Mouse (Mus musculus) heart, postnatal 0 days (tissue): ENCODE data around the gene Osbp2. TPM values are rescaled to one million over a fixed set of nuclear protein-coding genes. Genes with fewer than 3 reads are reported as not detected.
A peak's percentile ranks its signal among the peaks of the same experiment; 100 is the strongest.

Source experiments
- ATAC-seq: fragments of 200-750 bp; cut with Nextera tagmentation; 2 replicates; pipeline ENCODE4 v1.8.0; 2017; ENCODE audit warnings: low read depth, moderate number of reproducible peaks, moderate library complexity; ENCODE audit not compliant: insufficient read depth
- DNase-seq: peaks from one replicate; pipeline ENCODE4 v3.0.0-alpha.2; 2016; ENCODE audit warnings: low spot score
- H3K27ac ChIP-seq: fragments of 300-500 bp; sonication (generic); 2 replicates; pipeline ENCODE4 v1.5.1; 2014; ENCODE audit warnings: low read depth, mild to moderate bottlenecking
- H3K27me3 ChIP-seq: fragments of 300-500 bp; sonication (generic); 2 replicates; pipeline ENCODE4 v1.6.1; 2014; ENCODE audit warnings: low read length, mixed read lengths; ENCODE audit not compliant: control insufficient read depth, insufficient read depth
- H3K36me3 ChIP-seq: fragments of 300-500 bp; sonication (generic); replicated peaks from 2 replicates; pipeline ENCODE4 v1.6.1; 2014; ENCODE audit warnings: low read length, mixed read lengths; ENCODE audit not compliant: control insufficient read depth, insufficient read depth
- H3K4me1 ChIP-seq: fragments of 300-500 bp; sonication (generic); 2 replicates; pipeline ENCODE4 v1.6.1; 2014; ENCODE audit warnings: antibody characterized with exemption; ENCODE audit not compliant: control insufficient read depth, insufficient read depth
- H3K4me2 ChIP-seq: fragments of 300-500 bp; sonication (generic); 2 replicates; pipeline ENCODE4 v1.6.1; 2014; ENCODE audit warnings: low read depth, mild to moderate bottlenecking, low read length, moderate library complexity
- H3K4me3 ChIP-seq: fragments of 300-500 bp; sonication (generic); 2 replicates; pipeline ENCODE4 v1.5.1; 2014; ENCODE audit warnings: low read depth, low read length
- H3K9ac ChIP-seq: fragments of 300-500 bp; sonication (generic); replicated peaks from 2 replicates; pipeline ENCODE4 v1.6.1; 2014; ENCODE audit warnings: low read depth, low read length, mixed read lengths
- H3K9me3 ChIP-seq: fragments of 300-500 bp; sonication (generic); replicated peaks from 2 replicates; pipeline ENCODE4 v1.6.1; 2016; ENCODE audit warnings: low read length; ENCODE audit not compliant: control insufficient read depth
- CTCF ChIP-seq: IDR thresholded peaks from 2 replicates; pipeline ENCODE4 v1.5.1; 2016; ENCODE audit warnings: antibody characterized with exemption, control low read depth, low read depth
- EP300 ChIP-seq: IDR thresholded peaks from 2 replicates; pipeline ENCODE4 v1.6.1; 2016; ENCODE audit warnings: antibody characterized with exemption, low read depth
- WGBS: fragments of 180-500 bp; shearing (Covaris S2); extraction: QIAGEN DNeasy Blood & Tissue Kit; methylation state at CpG from one replicate; pipeline ENCODE4 v1.1.7; 2014; 5-methylcytosine and 5-hydroxymethylcytosine counted together
- polyA plus RNA-seq: library from polyadenylated mRNA; unstranded; fragments of >200 nt; fragmentation: Nextera tagmentation; extraction: Ambion mirVana; gene quantifications from 2 replicates; pipeline ENCODE4 v1.2.1, GENCODE M21; 2015
- total RNA-seq: library from RNA; depleted of rRNA; stranded (reverse); fragments of >200 nt; gene quantifications from 2 replicates; pipeline ENCODE4 v1.2.3, GENCODE M21; 2014; ENCODE audit warnings: low replicate concordance

Osbp2 gene
- total and polyA plus RNA-seq, 2 experiments from 2014 or later = 2.9 to 8.9 TPM

DNA sequence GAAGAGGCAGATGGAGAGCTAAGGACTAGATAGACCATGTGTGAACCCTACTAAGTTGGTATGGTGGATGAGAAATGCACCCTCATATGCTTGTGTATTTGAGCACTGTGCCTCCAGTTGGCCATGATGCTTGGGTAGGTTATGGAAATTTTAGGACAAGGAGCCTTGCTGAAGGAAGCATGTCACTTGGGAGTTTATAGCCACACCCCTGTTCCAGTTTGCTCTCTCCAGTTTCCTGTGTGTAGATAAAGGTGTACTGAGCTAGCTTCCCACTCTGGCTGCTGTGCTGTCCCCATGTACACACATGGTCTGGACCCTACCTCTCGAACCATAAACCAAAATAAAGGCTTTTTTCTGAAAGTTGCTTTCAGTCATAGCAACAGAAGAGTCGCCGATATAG lies 9.5 kb downstream of the Osbp2 start:
- no peaks in the 10 kb centered on the region for H3K27me3 ChIP-seq
- DNase-seq = no peak
- 79% methylated on average over 3 of the region's 3 CpGs for WGBS
- H3K4me2 ChIP-seq = no peak overlapping the region
- no peak for ATAC-seq
- no peaks in the 10 kb centered on the region for H3K9me3 ChIP-seq
- H3K4me1 ChIP-seq = peaks cover 4% of the 10 kb centered on the region; the same call in 1 of the 2 replicates
- no peak overlapping the region for H3K4me3 ChIP-seq
- H3K36me3 ChIP-seq = no peaks in the 10 kb centered on the region
- H3K27ac ChIP-seq = peak overlapping the region; percentile 83
- TF ChIP-seq CTCF = no peak
- no peak for TF ChIP-seq EP300
- no peak overlapping the region for H3K9ac ChIP-seq

GRCm38 (mm10) chr11:3853481-3854034 lies 10.1 kb downstream of the Osbp2 start:
- Histone ChIP-seq H3K9me3 (no peaks in the 10 kb centered on the region), H3K4me2 (no peak overlapping the region), H3K4me1 (peaks cover 4% of the 10 kb centered on the region; the same call in 1 of the 2 replicates), H3K27me3 (no peaks in the 10 kb centered on the region), H3K36me3 (no peaks in the 10 kb centered on the region), H3K27ac (peak overlapping the region; percentile 83), H3K9ac (no peak overlapping the region), H3K4me3 (no peak overlapping the region)
- ATAC-seq = peak; percentile 91
- peak; percentile 61 for DNase-seq
- TF ChIP-seq EP300 (no peak), CTCF (no peak)
- WGBS = 38% methylated on average over 5 of the region's 5 CpGs

- Histone ChIP-seq H3K9ac (no peak overlapping the region), H3K4me1 (peaks cover 5% of the 10 kb centered on the region; the same call in 1 of the 2 replicates), H3K4me3 (no peak overlapping the region), H3K27me3 (no peaks in the 10 kb centered on the region), H3K27ac (peak overlapping the region; percentile 83), H3K36me3 (no peaks in the 10 kb centered on the region), H3K9me3 (no peaks in the 10 kb centered on the region), H3K4me2 (no peak overlapping the region)
- DNase-seq (no peak), ATAC-seq (no peak)
- 92% methylated on average over 10 of the region's 10 CpGs for WGBS
- TF ChIP-seq EP300 (no peak), CTCF (no peak)
Measured at GRCm38 (mm10) chr11:3853031-3853430, 10.7 kb downstream of the Osbp2 start.

DNA sequence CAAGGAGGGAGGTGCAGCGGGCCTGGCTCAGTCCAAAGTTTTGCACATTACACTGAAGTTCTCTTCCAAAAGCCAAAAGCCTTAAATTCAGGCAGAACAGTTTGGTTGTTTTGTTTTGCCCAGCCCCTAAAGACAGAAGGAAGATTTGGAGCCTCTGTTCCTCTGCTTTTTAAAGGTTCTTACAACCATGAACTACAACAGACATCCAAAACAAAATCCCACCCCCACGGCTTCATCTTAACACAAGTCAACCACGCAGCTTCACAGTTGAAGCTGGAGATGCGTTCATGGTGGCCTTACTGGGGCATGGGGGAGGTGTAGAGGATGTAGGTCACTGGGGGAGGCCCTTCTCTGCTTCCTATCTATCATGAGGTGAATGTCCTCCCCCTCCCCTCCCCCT lies 11.8 kb downstream of the Osbp2 start:
- ATAC-seq (no peak), DNase-seq (no peak)
- Histone ChIP-seq H3K27ac (no peak overlapping the region), H3K4me2 (no peak overlapping the region), H3K9ac (no peak overlapping the region), H3K36me3 (no peaks in the 10 kb centered on the region), H3K9me3 (no peaks in the 10 kb centered on the region), H3K4me3 (no peak overlapping the region), H3K4me1 (peaks cover 11% of the 10 kb centered on the region; the same call in 1 of the 2 replicates), H3K27me3 (no peaks in the 10 kb centered on the region)
- TF ChIP-seq CTCF = no peak
- WGBS = 76% methylated on average over 4 of the region's 4 CpGs

DNA sequence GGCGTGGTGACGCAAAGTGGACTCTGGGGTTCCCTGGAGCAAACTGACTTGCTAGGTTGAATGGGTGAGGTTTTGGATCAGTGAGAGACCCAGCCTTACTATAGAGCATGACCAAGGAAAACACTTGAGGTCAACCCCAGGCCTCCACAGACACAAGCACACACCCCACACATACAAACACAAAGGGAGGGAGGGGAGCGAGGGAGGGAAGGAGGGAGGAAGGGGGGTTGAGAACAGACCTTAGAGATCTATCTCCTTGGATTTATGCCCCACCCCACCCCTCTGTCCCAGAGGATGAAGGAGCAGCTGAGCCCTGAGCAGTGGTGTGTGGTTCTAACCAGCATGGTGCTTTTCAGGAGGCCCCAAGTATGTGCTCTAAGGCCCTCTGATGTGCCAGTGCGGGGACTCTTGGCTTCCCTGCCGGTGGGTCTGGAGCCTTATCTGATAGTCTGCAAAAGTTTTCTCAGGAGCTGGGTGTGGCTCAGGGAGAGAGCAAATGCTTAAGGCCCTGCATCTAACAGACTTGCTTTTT lies 12.9 kb downstream of the Osbp2 start:
- Histone ChIP-seq H3K27ac (no peak overlapping the region), H3K27me3 (no peaks in the 10 kb centered on the region), H3K4me1 (peaks cover 15% of the 10 kb centered on the region; the same call in 1 of the 2 replicates), H3K4me3 (no peak overlapping the region), H3K9ac (no peak overlapping the region), H3K36me3 (no peaks in the 10 kb centered on the region), H3K4me2 (no peak overlapping the region), H3K9me3 (no peaks in the 10 kb centered on the region)
- DNase-seq (no peak), ATAC-seq (no peak)
- no peak for TF ChIP-seq EP300
- TF ChIP-seq CTCF = no peak
- WGBS = 61% methylated on average over 5 of the region's 5 CpGs

GRCm38 (mm10) chr11:3850315-3850614 lies 13.4 kb downstream of the Osbp2 start:
- 77% methylated on average over 2 of the region's 2 CpGs for WGBS

More at GRCm38 (mm10) chr11:3850315-3850614, 13.4 kb downstream of the Osbp2 start:
- H3K9ac ChIP-seq = no peak overlapping the region
- ATAC-seq (no peak), DNase-seq (no peak)
- no peak overlapping the region for H3K4me3 ChIP-seq
- H3K36me3 ChIP-seq = no peaks in the 10 kb centered on the region
- H3K27ac ChIP-seq = no peak overlapping the region
- no peaks in the 10 kb centered on the region for H3K27me3 ChIP-seq
- peaks cover 15% of the 10 kb centered on the region; the same call in 1 of the 2 replicates for H3K4me1 ChIP-seq
- H3K4me2 ChIP-seq = no peak overlapping the region
- no peaks in the 10 kb centered on the region for H3K9me3 ChIP-seq
- no peak for TF ChIP-seq CTCF
- no peak for TF ChIP-seq EP300
